Mouse (Mus musculus): ENCODE results near the gene Ube2s.

DNA sequence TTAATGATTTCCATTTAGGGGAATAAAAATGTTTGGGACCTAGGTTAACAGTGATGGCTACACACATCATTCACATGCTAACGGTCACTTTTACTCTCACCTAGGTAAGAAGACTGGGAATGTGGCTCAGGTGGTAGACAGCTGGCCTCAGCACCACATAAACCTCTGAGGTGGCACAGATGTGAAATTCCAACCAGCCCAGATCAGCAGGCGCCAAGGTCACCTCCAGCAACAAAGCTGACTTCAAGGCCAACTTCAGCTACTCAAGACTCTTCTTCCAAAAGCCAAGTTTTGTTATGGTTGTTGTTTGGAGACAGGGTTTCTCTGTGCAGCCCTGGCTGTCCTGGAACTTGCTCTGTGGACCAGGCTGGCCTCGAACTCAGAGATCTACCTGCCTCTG is 41.2 kb upstream of the Ube2s start:
- TF ChIP-seq ZNF384 (IDR thresholded peaks at IDR 0.05; ENCODE audit: low read depth, low read length) (no peak), CTCF (IDR thresholded peaks at IDR 0.05 in 2 of 3, conservative IDR thresholded peaks at IDR 0.05 in 1 of 3; ENCODE audit: control insufficient read depth in 1 of 3, insufficient read depth in 1 of 3, low read depth in 2 of 3, low read length in 3 of 3, poor library complexity in 1 of 3, severe bottlenecking in 1 of 3) (no peak), JUND (IDR thresholded peaks at IDR 0.05; ENCODE audit: low read depth, low read length) (no peak), MXI1 (IDR thresholded peaks at IDR 0.05; ENCODE audit: low read depth, low read length) (no peak)

All from MEL (cell line).